Mouse (Mus musculus): ENCODE results near the gene Ppp1r1c. TPM values are rescaled to one million over a fixed set of nuclear protein-coding genes. Genes with fewer than 3 reads are reported as not detected.
"Not testable (repeated sequence)": the region's sequence is repeated elsewhere in the genome, so short reads cannot be mapped to it uniquely, and the experiment has no call there.

Ppp1r1c gene
- polyA plus RNA-seq, 1 experiment from 2014 or later, result not detected

DNA sequence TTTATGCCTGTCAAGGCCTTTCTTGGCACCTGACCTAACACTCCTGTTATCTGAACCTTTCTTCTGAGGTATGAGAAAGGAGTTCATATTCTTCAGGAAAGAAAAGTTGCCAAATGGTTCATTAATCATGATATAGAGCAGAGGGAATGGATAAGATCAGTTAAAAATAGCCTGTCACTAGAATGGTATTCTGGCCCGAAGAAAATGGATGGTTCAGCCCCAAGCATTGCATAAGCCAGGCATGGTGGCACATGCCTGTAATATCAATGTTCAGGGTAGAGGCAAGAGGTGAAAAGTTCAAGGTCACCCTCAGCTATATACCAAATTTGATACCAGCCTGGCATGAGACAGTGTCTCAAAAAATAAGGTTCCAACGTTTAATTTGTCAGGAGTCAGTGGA, 85.6 kb downstream of the Ppp1r1c start:
- Histone ChIP-seq H3K27me3 (ENCODE audit: control insufficient read depth, insufficient read depth, low read length) (no peaks in the 10 kb centered on the region), H3K4me2 (ENCODE audit: low read depth, severe bottlenecking) (no peak overlapping the region), H3K4me1 (ENCODE audit: control insufficient read depth, insufficient read depth, low read length) (no peaks in the 10 kb centered on the region), H3K36me3 (ENCODE audit: control insufficient read depth, insufficient read depth, low read length) (no peaks in the 10 kb centered on the region), H3K27ac (replicated peaks; ENCODE audit: low read depth, low read length) (no peak overlapping the region), H3K4me3 (ENCODE audit: low read depth, low read length) (no peak overlapping the region), H3K9ac (ENCODE audit: low read length) (no peak overlapping the region), H3K9me3 (ENCODE audit: control insufficient read depth, low read length) (no peaks in the 10 kb centered on the region)
- WGBS, result 80% methylated on average over 2 of the region's 2 CpGs
- DNase-seq (ENCODE audit: low spot score) (no peak), ATAC-seq (ENCODE audit: insufficient number of reproducible peaks, low FRiP score, low TSS enrichment, low read depth) (no peak)

DNA sequence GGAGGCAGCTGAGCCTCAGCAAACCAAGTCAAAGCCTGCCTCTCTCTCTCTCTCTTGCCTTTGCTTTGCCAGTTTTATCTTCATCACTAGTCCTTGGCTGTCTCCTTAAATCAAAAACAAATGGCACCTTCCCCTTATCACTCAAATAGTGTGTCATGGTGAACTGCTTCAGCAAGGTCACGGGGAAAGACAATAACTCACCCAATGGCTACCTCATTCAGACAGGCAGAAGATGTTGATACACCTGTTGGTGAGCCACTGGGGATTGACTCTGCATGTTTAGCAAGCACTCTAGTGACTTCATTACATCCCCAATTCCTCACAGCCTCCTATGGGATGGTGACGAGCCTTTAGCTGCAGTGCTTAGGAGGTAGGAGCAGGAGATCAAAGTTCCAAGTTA, 89.9 kb downstream of the Ppp1r1c start:
- Histone ChIP-seq H3K9me3 (ENCODE audit: control insufficient read depth, low read length) (no peaks in the 10 kb centered on the region), H3K4me2 (ENCODE audit: low read depth, severe bottlenecking) (no peak overlapping the region), H3K27ac (replicated peaks; ENCODE audit: low read depth, low read length) (no peak overlapping the region), H3K36me3 (ENCODE audit: control insufficient read depth, insufficient read depth, low read length) (no peaks in the 10 kb centered on the region), H3K4me1 (ENCODE audit: control insufficient read depth, insufficient read depth, low read length) (no peaks in the 10 kb centered on the region), H3K4me3 (ENCODE audit: low read depth, low read length) (no peak overlapping the region), H3K9ac (ENCODE audit: low read length) (no peak overlapping the region), H3K27me3 (ENCODE audit: control insufficient read depth, insufficient read depth, low read length) (no peaks in the 10 kb centered on the region)
- ATAC-seq (ENCODE audit: insufficient number of reproducible peaks, low FRiP score, low TSS enrichment, low read depth) (no peak), DNase-seq (ENCODE audit: low spot score) (no peak)
- 42% methylated on average over 2 of the region's 2 CpGs for WGBS

DNA sequence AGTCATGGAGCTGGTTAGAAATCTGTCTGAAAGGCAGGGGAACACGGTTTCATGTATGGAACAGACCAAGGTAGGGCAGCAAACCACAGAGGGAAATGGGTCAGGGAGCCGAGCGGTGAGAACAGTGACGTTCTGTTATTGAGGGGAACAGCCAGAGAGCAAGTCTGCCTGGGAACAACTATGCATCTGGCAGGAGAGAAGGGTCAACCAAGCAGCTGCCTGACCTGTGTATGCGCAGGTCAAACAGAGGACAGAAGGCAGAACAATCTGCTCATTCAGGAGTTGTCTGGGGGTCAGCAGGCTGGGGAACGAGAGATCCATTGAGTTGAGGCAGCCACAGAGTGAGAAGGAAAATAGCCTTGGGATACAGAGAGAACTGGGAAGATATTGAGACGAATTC, 91.0 kb downstream of the Ppp1r1c start:
- 36% methylated on average over 7 of the region's 7 CpGs for WGBS
- Histone ChIP-seq H3K36me3 (ENCODE audit: control insufficient read depth, insufficient read depth, low read length) (no peaks in the 10 kb centered on the region), H3K27ac (replicated peaks; ENCODE audit: low read depth, low read length) (no peak overlapping the region), H3K4me3 (ENCODE audit: low read depth, low read length) (no peak overlapping the region), H3K4me1 (ENCODE audit: control insufficient read depth, insufficient read depth, low read length) (no peaks in the 10 kb centered on the region), H3K9me3 (ENCODE audit: control insufficient read depth, low read length) (no peaks in the 10 kb centered on the region), H3K27me3 (ENCODE audit: control insufficient read depth, insufficient read depth, low read length) (no peaks in the 10 kb centered on the region), H3K4me2 (ENCODE audit: low read depth, severe bottlenecking) (no peak overlapping the region), H3K9ac (ENCODE audit: low read length) (no peak overlapping the region)
- DNase-seq (ENCODE audit: low spot score) (peak; percentile 55), ATAC-seq (ENCODE audit: insufficient number of reproducible peaks, low FRiP score, low TSS enrichment, low read depth) (peak; percentile 80)

DNA sequence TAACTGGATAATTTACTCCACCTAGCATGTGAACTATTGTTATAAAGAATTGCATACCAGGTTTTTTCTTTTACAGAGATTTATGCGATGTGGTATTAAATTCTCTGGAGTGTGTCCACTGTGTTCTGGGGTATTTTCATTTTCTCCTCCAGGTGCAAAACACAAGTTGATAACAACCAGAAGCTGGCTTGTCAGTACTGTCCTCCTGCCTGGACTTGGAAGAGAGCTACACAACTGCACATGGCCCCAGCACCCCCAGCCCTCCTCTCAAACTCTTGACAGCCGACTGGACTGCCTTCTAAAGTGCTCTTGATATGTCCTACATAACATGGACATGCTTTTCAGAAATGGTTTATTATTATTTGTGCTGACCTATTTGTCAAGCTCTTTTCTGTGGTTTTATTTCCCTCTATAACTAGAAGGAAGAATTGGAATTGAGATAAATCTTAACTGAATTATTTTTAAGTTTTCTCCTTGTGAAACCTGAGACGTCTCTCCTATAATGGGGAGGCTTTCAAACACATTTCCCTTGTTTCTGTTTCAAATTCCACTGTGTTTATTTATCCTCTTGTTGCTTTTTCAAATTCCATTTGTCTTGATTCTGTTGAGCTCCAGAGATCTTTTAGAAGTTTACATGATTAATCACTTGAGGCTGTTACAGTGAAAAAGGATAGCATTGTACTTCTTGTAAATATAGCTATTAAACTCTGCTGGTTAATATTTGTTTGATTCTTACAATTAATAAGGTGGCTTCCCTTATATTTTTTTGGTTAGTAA, 108.3 kb downstream of the Ppp1r1c start:
- Histone ChIP-seq H3K9me3 (ENCODE audit: control insufficient read depth, low read length) (no peaks in the 10 kb centered on the region), H3K27ac (replicated peaks; ENCODE audit: low read depth, low read length) (no peak overlapping the region), H3K4me1 (ENCODE audit: control insufficient read depth, insufficient read depth, low read length) (no peaks in the 10 kb centered on the region), H3K4me2 (ENCODE audit: low read depth, severe bottlenecking) (no peak overlapping the region), H3K4me3 (ENCODE audit: low read depth, low read length) (no peak overlapping the region), H3K27me3 (ENCODE audit: control insufficient read depth, insufficient read depth, low read length) (no peaks in the 10 kb centered on the region), H3K36me3 (ENCODE audit: control insufficient read depth, insufficient read depth, low read length) (no peaks in the 10 kb centered on the region), H3K9ac (ENCODE audit: low read length) (no peak overlapping the region)
- DNase-seq (ENCODE audit: low spot score), result no peak
- no peak for ATAC-seq (ENCODE audit: insufficient number of reproducible peaks, low FRiP score, low TSS enrichment, low read depth)
- WGBS, result 65% methylated on average over 3 of the region's 3 CpGs

DNA sequence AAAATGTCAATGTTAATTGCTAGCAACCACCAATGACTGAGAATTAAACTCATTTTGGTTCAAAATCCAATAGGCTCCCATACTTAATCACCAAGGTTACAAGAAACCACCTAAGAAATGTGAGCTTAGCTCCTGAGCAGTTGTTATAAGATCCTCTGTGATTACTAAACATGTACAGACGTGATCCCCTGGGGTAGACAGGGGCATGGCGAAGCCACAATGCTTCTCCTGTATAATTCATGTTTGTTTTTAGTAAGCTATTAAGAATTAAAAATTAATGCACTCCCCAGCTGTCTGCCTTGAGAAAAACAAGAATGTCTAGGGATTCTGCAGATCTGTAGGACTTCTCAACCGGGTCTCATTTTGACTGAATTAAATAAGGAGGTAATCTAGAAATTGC, 112.0 kb downstream of the Ppp1r1c start:
- 80% methylated on average over 3 of the region's 3 CpGs for WGBS
- no peak for ATAC-seq (ENCODE audit: insufficient number of reproducible peaks, low FRiP score, low TSS enrichment, low read depth)
- Histone ChIP-seq H3K9ac (ENCODE audit: low read length) (no peak overlapping the region), H3K27me3 (ENCODE audit: control insufficient read depth, insufficient read depth, low read length) (no peaks in the 10 kb centered on the region), H3K4me1 (ENCODE audit: control insufficient read depth, insufficient read depth, low read length) (no peaks in the 10 kb centered on the region), H3K9me3 (ENCODE audit: control insufficient read depth, low read length) (no peaks in the 10 kb centered on the region), H3K27ac (replicated peaks; ENCODE audit: low read depth, low read length) (no peak overlapping the region), H3K4me3 (ENCODE audit: low read depth, low read length) (no peak overlapping the region), H3K4me2 (ENCODE audit: low read depth, severe bottlenecking) (no peak overlapping the region), H3K36me3 (ENCODE audit: control insufficient read depth, insufficient read depth, low read length) (no peaks in the 10 kb centered on the region)
- DNase-seq (ENCODE audit: low spot score), result no peak

DNA sequence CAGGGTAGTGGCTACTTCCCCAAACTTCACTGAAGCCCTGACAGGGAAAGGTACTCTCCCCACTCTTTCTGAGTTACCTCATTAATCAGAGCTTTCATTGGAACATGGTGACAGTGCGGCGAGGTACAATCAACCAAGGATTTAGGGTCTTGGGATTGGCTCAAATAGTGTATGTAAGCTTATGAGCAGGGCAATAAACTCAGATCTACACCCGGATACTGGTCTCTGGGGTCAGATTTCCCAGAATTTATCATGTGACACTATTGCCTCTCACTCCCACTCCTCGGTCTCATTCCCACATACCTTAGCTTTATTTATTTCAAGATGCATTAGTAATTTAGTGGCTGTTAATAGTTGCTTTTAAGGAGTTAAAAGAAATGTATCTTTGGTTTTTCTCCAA, 118.3 kb downstream of the Ppp1r1c start:
- no peak overlapping the region for H3K4me3 ChIP-seq (ENCODE audit: low read depth, low read length)
- no peak for DNase-seq (ENCODE audit: low spot score)
- no peaks in the 10 kb centered on the region for H3K36me3 ChIP-seq (ENCODE audit: control insufficient read depth, insufficient read depth, low read length)
- H3K9ac ChIP-seq (ENCODE audit: low read length), result no peak overlapping the region
- WGBS, result 59% methylated on average over 4 of the region's 4 CpGs
- ATAC-seq (ENCODE audit: insufficient number of reproducible peaks, low FRiP score, low TSS enrichment, low read depth), result no peak
- H3K9me3 ChIP-seq (ENCODE audit: control insufficient read depth, low read length), result no peaks in the 10 kb centered on the region
- H3K4me1 ChIP-seq (ENCODE audit: control insufficient read depth, insufficient read depth, low read length), result no peaks in the 10 kb centered on the region
- H3K27ac ChIP-seq (replicated peaks; ENCODE audit: low read depth, low read length), result no peak overlapping the region
- H3K27me3 ChIP-seq (ENCODE audit: control insufficient read depth, insufficient read depth, low read length), result no peaks in the 10 kb centered on the region
- H3K4me2 ChIP-seq (ENCODE audit: low read depth, severe bottlenecking), result no peak overlapping the region

DNA sequence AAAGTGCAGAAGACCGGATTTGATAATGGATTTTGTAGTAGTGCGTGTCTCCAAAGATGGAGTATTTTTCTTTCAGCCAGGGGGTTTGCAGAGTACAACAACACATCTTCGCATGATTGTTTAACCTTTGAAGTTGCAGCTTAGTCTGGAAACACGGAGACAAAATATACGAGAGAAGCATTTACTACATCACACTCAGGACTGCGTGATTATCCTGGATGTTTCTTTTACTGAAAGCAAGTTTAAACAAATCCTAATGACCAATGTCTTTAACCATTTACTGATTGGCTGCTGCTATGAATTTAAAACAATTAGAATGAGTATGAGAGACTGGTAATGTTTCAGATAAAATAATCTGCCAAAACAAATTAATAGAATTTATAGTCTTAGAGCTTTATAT, 131.5 kb downstream of the Ppp1r1c start:
- 77% methylated on average over 6 of the region's 6 CpGs for WGBS

DNA sequence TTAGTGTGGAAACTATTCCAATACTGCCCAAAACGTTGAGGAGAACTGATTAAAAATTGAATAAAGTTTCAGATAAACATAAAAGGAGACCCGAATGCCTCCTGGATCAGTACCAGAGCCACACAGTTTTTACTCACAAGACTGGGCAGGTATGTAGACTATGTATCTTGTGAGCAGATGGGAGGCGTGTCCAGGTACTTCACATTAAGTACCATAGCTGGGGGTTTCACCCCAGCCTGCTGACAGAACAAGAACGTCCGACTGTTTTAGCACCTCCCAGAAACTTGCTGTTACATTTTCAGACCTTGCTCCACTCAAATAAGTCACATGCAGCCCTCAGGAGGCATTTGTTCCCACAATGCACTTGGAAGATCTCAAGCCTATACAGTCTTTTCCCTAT, 131.9 kb downstream of the Ppp1r1c start:
- no peaks in the 10 kb centered on the region for H3K27me3 ChIP-seq (ENCODE audit: control insufficient read depth, insufficient read depth, low read length)
- no peak overlapping the region for H3K27ac ChIP-seq (replicated peaks; ENCODE audit: low read depth, low read length)
- no peaks in the 10 kb centered on the region for H3K36me3 ChIP-seq (ENCODE audit: control insufficient read depth, insufficient read depth, low read length)
- no peaks in the 10 kb centered on the region for H3K9me3 ChIP-seq (ENCODE audit: control insufficient read depth, low read length)
- no peak overlapping the region for H3K4me3 ChIP-seq (ENCODE audit: low read depth, low read length)
- no peak overlapping the region for H3K4me2 ChIP-seq (ENCODE audit: low read depth, severe bottlenecking)
- no peak overlapping the region for H3K9ac ChIP-seq (ENCODE audit: low read length)
- H3K4me1 ChIP-seq (ENCODE audit: control insufficient read depth, insufficient read depth, low read length), result no peaks in the 10 kb centered on the region
- WGBS, result 65% methylated on average over 5 of the region's 5 CpGs
- DNase-seq (ENCODE audit: low spot score), result no peak
- no peak for ATAC-seq (ENCODE audit: insufficient number of reproducible peaks, low FRiP score, low TSS enrichment, low read depth)

More for the DNA sequence above, 131.5 kb downstream of the Ppp1r1c start:
- Histone ChIP-seq H3K36me3 (ENCODE audit: control insufficient read depth, insufficient read depth, low read length) (no peaks in the 10 kb centered on the region), H3K4me1 (ENCODE audit: control insufficient read depth, insufficient read depth, low read length) (no peaks in the 10 kb centered on the region), H3K9ac (ENCODE audit: low read length) (no peak overlapping the region), H3K4me3 (ENCODE audit: low read depth, low read length) (no peak overlapping the region), H3K9me3 (ENCODE audit: control insufficient read depth, low read length) (no peaks in the 10 kb centered on the region), H3K4me2 (ENCODE audit: low read depth, severe bottlenecking) (no peak overlapping the region), H3K27me3 (ENCODE audit: control insufficient read depth, insufficient read depth, low read length) (no peaks in the 10 kb centered on the region), H3K27ac (replicated peaks; ENCODE audit: low read depth, low read length) (no peak overlapping the region)
- DNase-seq (ENCODE audit: low spot score) (no peak), ATAC-seq (ENCODE audit: insufficient number of reproducible peaks, low FRiP score, low TSS enrichment, low read depth) (no peak)

DNA sequence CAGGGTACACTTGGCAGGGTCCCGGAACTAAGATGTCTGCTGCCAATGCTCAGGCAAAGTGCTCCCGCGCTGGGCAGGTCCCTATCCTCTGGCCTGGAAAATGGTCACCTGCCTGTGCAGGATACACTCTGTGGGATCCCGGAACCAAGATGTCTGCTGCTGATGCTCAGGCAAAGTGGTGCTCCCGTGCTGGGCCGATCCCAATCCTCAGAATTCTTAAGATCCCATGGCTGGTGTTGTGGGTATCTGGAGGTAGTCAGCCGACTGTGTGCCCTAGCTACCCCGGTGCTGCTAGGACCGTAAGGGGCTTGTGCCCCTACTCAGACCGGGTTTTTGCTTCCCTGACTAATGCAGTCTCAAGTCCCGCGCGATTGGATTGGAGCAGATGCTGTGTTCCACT, 139.8 kb downstream of the Ppp1r1c start:
- not testable (repeated sequence) for H3K4me3 ChIP-seq (ENCODE audit: low read depth, low read length); ATAC-seq (ENCODE audit: insufficient number of reproducible peaks, low FRiP score, low TSS enrichment, low read depth); H3K27ac ChIP-seq (replicated peaks; ENCODE audit: low read depth, low read length); DNase-seq (ENCODE audit: low spot score); H3K4me1 ChIP-seq (ENCODE audit: control insufficient read depth, insufficient read depth, low read length); H3K9me3 ChIP-seq (ENCODE audit: control insufficient read depth, low read length); H3K27me3 ChIP-seq (ENCODE audit: control insufficient read depth, insufficient read depth, low read length); H3K36me3 ChIP-seq (ENCODE audit: control insufficient read depth, insufficient read depth, low read length); H3K9ac ChIP-seq (ENCODE audit: low read length); H3K4me2 ChIP-seq (ENCODE audit: low read depth, severe bottlenecking)
- WGBS, result 82% methylated on average over 13 of the region's 13 CpGs

All from limb, embryonic 11.5 days (tissue).